Mouse (Mus musculus) ES-Bruce4 (cell line): Measurements from ENCODE around the gene Cep104.

Source experiments
- CTCF ChIP-seq: IDR thresholded peaks from one replicate; pipeline ENCODE4 v1.8.1; 2011; ENCODE audit warnings: low read depth, low read length
- EP300 ChIP-seq: IDR thresholded peaks from 2 replicates; pipeline ENCODE4 v1.6.1; 2011; ENCODE audit warnings: low read depth, low read length; ENCODE audit not compliant: insufficient read depth

DNA sequence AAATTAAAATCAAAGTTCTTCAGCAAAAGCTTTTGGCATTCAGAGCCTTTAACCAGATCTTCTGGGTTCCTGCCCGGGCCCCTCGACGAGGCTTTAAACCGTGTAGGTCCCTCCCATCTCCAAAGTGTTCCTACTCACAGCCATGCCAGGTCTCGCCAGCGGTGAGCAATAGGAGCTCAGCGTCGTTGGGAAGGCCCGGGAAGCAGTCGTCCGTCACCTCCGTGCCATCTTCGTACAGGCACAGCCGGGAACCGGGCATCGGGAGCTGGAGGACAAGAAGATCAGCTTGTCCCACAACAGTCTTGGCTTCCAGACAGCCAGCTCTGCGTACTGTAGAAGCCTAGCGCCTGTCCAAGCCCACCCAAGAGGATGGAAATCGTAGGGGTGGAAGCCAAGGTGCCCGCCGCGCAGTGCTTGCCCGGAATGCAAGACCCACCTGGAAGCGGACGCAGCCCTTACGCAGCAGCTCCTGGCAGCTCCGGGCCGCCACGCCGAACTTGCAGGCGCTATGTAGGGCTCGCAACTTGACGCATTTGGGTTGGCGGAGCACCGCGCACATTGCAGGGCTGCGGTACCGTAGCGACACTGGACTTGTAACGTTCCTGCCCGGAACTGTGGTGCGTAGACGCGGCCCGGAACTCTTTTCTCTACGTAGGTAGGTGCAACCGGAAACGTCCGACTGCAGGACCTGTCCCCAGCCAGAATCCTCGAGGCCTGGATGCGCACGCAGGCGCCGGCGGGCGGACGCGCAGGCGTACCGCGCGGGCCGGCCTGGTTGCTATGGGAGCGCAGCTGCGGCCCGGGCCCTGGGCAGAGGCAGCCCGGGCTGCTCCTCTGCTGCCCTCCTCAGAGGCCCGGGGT is at the start of gene Cep104, which contains the start of gene Dffb:
- TF ChIP-seq CTCF, result no peak
- peak; percentile 70; the same call in 1 of the 2 replicates for TF ChIP-seq EP300
